ENCODE assay signal across 8 mouse cellular contexts in genomic region chr3:89183058-89183958, GRCm38 (mm10). TPM values are rescaled to one million over a fixed set of nuclear protein-coding genes. Genes with fewer than 3 reads are reported as not detected.
DNase-seq lines count a peak whose midpoint lies in the region; ATAC-seq lines count a peak whose summit lies in the region.

TSS of gene Fam189b (plus strand) at chr3:89183143.

- H3K9me3 ChIP-seq in embryonic facial prominence, embryonic 10.5 days: no peaks in the 10 kb centered on the region
- H3K9me3 ChIP-seq in intestine, embryonic 15.5 days: no peaks in the 10 kb centered on the region
- H3K9me3 ChIP-seq in megakaryocyte, embryonic 14.5 days: no peaks in the 10 kb centered on the region

- WGBS in embryonic facial prominence, embryonic 10.5 days: 6% methylated on average over 39 of the region's 39 CpGs
- WGBS in intestine, embryonic 15.5 days: 5% methylated on average over 38 of the region's 39 CpGs

- peak within 1 kb of the TSS; percentile 77 for H3K4me3 ChIP-seq in embryonic facial prominence, embryonic 10.5 days
- H3K4me3 ChIP-seq in intestine, embryonic 15.5 days (replicated peaks): peak within 1 kb of the TSS; percentile 64
- H3K4me3 ChIP-seq in megakaryocyte, embryonic 14.5 days (replicated peaks): peak within 1 kb of the TSS; percentile 93

- peak within 1 kb of the TSS; percentile 93 for H3K27ac ChIP-seq in embryonic facial prominence, embryonic 10.5 days (replicated peaks)
- H3K27ac ChIP-seq in intestine, embryonic 15.5 days: peak within 1 kb of the TSS; percentile 89

- H3K4me1 ChIP-seq in embryonic facial prominence, embryonic 10.5 days: peaks cover 60% of the 10 kb centered on the region
- H3K4me1 ChIP-seq in intestine, embryonic 15.5 days (replicated peaks): peaks cover 36% of the 10 kb centered on the region
- peaks cover 75% of the 10 kb centered on the region for H3K4me1 ChIP-seq in megakaryocyte, embryonic 14.5 days

- peak within 1 kb of the TSS; percentile 97 for H3K4me2 ChIP-seq in intestine, embryonic 15.5 days (replicated peaks)

- DNase-seq in adrenal gland, postnatal 10 days: peak; percentile 90
- DNase-seq in embryonic facial prominence, embryonic 10.5 days (ENCODE audit: low spot score): peak; percentile 91
- peak; percentile 72 to 85 for DNase-seq in gastrocnemius, postnatal 4 days (ENCODE audit: low spot score in 2 of 2)
- peak; percentile 91 to 93 for DNase-seq in left cerebral cortex, postnatal 10 days (ENCODE audit: extremely low spot score in 1 of 2, low spot score in 2 of 2)
- peak; percentile 85 for DNase-seq in right cerebral cortex, postnatal 14 days
- no peak for DNase-seq in adipocyte (ENCODE audit: low spot score)

- peaks cover 16% of the 10 kb centered on the region for H3K27me3 ChIP-seq in embryonic facial prominence, embryonic 10.5 days (replicated peaks; ENCODE audit: low read depth, poor library complexity, severe bottlenecking)
- H3K27me3 ChIP-seq in intestine, embryonic 15.5 days (replicated peaks): no peaks in the 10 kb centered on the region
- no peaks in the 10 kb centered on the region for H3K27me3 ChIP-seq in megakaryocyte, embryonic 14.5 days (replicated peaks)

- peak; percentile 95 for ATAC-seq in intestine, embryonic 15.5 days

- H3K9ac ChIP-seq in intestine, embryonic 15.5 days: peak within 1 kb of the TSS; percentile 82

- intact Hi-C loops in left cerebral cortex, postnatal 10 days (cut with DNase I): no loop called here

- H3K36me3 ChIP-seq in embryonic facial prominence, embryonic 10.5 days (replicated peaks): peaks cover 59% of the 10 kb centered on the region
- peaks cover 24% of the 10 kb centered on the region for H3K36me3 ChIP-seq in intestine, embryonic 15.5 days
- peaks cover 78% of the 10 kb centered on the region for H3K36me3 ChIP-seq in megakaryocyte, embryonic 14.5 days (replicated peaks; ENCODE audit: low read length)

RNA-seq across cellular contexts. Expression of gene Fam189b, which starts in this region (rescaled TPM):
- 10 to 100 TPM; 16.2 to 24.8 TPM for total RNA-seq in adrenal gland, postnatal 10 days (2021)
- 29.0 and 30.8 TPM in 2 replicates for polyA plus RNA-seq in embryonic facial prominence, embryonic 10.5 days (2016; fragmentation: Nextera tagmentation; extraction: Ambion mirVana)
- 10 to 100 TPM; 19.2 to 22.1 TPM for total RNA-seq in gastrocnemius, postnatal 4 days (2021)
- polyA plus RNA-seq in intestine, embryonic 15.5 days (2015; fragmentation: Nextera tagmentation; extraction: Ambion mirVana): 17.9 and 19.3 TPM in 2 replicates
- total RNA-seq in left cerebral cortex, postnatal 10 days (2021): 10 to 100 TPM; 59.6 to 66.2 TPM
- polyA plus RNA-seq in megakaryocyte, embryonic 14.5 days (2012; ENCODE audit: insufficient read depth, low replicate concordance): 23.3 and 39.8 TPM in 2 replicates
